9 mouse cellular contexts compared by ENCODE assay signal in the genomic region with DNA sequence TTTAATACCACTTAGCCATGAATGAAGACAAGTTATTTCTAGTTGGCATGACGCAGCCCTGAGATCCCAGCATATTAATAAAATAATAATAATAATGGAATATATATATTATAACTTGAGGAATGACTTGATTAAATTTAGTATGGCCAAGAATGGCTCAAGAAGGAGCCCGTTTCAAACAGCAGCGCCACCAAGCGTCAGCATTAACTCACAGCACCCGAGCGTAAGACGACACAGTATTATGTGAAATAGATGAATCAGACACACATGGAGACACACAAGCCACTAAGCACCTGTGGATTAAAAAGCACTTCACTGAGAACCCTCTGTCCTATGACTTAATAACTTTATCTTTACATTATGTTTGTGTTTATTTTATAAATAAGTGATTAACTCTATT. TPM values are rescaled to one million over a fixed set of nuclear protein-coding genes. Genes with fewer than 3 reads are reported as not detected.
DNase-seq lines count a peak whose midpoint lies in the region; TF ChIP-seq lines count a peak whose summit lies in the region.
"Had no signal": no experiment of that assay in that cellular context is flagged by ENCODE, and none has a peak within 500 bp of the region (broad histone marks: within the 10 kb centered on the region; RNA-seq: fewer than 3 reads in every experiment).

No protein-coding gene starts in this region.

- DNase-seq in kidney, adult 2 months, result no peak
- no peak for DNase-seq in kidney, adult 9 months
- peak; percentile 71 for DNase-seq in right cerebral cortex, postnatal 4 days
- DNase-seq in right cerebral cortex, adult 18-20 months, result no peak
- peak; percentile 34 for DNase-seq in c-Kit-negative CD71-positive TER-119-positive erythroid progenitor cells, embryonic 14.5 days (ENCODE audit: low read depth, low spot score)
- no peak for DNase-seq in ovary, postnatal 10 days (ENCODE audit: low spot score)
- DNase-seq in thymus, postnatal 0 days (ENCODE audit: low spot score), result no peak
- DNase-seq: cerebellum, adult 11-12 months had no signal

- no peak for TF ChIP-seq POLR2A in kidney, adult 2 months (IDR thresholded peaks at IDR 0.05; ENCODE audit: low read depth, low read length)

- H3K27me3 ChIP-seq in kidney, adult 2 months (replicated peaks; ENCODE audit: control insufficient read depth, insufficient read depth, low read length), result no peaks in the 10 kb centered on the region

- H3K36me3 ChIP-seq in kidney, adult 2 months (ENCODE audit: control insufficient read depth, insufficient read depth, low read length), result no peaks in the 10 kb centered on the region; the same call in 1 of the 2 replicates

- peak; percentile 45 for TF ChIP-seq CTCF in kidney, adult 2 months (conservative IDR thresholded peaks at IDR 0.05; ENCODE audit: insufficient read depth, insufficient read length, low read depth, low read length)

- H3K4me1 ChIP-seq in kidney, adult 2 months (ENCODE audit: control insufficient read depth, insufficient read depth, low read length), result no peaks in the 10 kb centered on the region

- no peak overlapping the region for H3K27ac ChIP-seq in kidney, adult 2 months (ENCODE audit: insufficient read depth, low read depth, low read length)

- H3K4me3 ChIP-seq in kidney, adult 2 months (ENCODE audit: insufficient read depth, low read depth, low read length), result no peak overlapping the region

- WGBS in kidney, adult 2 months, result 59% methylated on average over 7 of the region's 7 CpGs

RNA-seq across cellular contexts. Expression of a gene that starts 31.2 kb away (rescaled TPM):
- polyA plus RNA-seq in kidney, adult 2 months (2012; rRNA removed), result 12.6 and 13.4 TPM in 2 replicates
- polyA plus RNA-seq in thymus, postnatal 0 days (2015; fragmentation: Nextera tagmentation; extraction: Ambion mirVana), result 27.7 and 29.4 TPM in 2 replicates

RNA-seq across cellular contexts. Expression of a gene that starts 31.9 kb away (rescaled TPM):
- 0.02 and 0.03 TPM in 2 replicates for polyA plus RNA-seq in kidney, adult 2 months (2012; rRNA removed)
- 0.04 TPM in 1 of 2 replicates, not detected in the other for polyA plus RNA-seq in thymus, postnatal 0 days (2015; fragmentation: Nextera tagmentation; extraction: Ambion mirVana)
- polyA plus RNA-seq: kidney, embryonic 14.5 days had no signal

Comparison
In these comparisons a context has a peak if more than half of its experiments do, and no peak if none do; other contexts are left out.
1. DNase-seq: peak in right cerebral cortex, postnatal 4 days (single experiment) and c-Kit-negative CD71-positive TER-119-positive erythroid progenitor cells, embryonic 14.5 days (single experiment); none in kidney, adult 2 months (single experiment), kidney, adult 9 months (single experiment), right cerebral cortex, adult 18-20 months (single experiment), ovary, postnatal 10 days (single experiment) and thymus, postnatal 0 days (single experiment).